Mouse (Mus musculus) B cell, adult 67 days (primary cell): Measurements from ENCODE around the gene Gm21983. TPM values are rescaled to one million over a fixed set of nuclear protein-coding genes. Genes with fewer than 3 reads are reported as not detected.

Source experiments
- total RNA-seq, 2 experiments: library from RNA; stranded (reverse); gene quantifications; 4 replicates each; pipeline ENCODE4 v1.2.4; 2023

The Gm21983 gene
- total RNA-seq: not detected

DNA sequence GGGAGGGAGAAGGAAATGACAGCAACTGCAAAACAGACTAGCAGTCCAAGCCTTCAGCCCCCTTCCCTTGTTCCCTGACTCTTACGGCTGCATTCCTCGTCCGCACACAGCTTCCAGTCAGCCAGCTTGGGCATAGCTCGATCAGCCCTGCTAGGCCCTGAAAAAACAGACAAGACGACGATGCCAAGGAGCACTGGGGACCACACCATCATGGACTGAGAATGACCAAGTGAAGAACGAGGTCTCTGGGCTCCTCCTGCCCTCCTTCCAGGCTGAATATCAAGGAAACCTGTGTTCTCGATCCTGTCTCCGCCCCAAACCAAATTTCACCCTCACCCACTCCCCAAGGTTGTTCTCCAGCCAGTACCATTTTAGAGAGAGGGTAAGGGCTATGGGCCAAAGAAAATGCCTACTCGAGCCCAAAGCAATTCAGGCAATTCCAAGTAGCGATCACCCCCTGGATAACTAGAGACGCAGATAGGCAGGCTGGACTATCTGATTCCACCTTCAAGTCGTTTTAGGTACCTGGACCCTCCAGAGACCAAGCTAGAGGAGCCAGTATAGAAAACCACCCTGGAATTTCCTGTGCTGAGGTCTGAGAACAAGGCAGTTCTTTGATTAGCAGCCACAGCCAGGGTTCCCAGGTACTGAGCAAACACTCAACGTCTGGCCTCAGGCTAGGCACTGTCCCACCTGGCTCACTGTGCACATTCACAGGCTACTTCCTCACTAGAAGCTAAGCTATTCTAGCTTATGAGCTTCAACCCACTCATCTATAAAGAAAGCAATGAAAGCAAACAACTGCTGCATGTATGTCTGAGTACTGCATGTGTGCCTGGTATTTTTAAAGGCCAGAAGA, at the start of gene Gm21983, which contains the start of gene Mia:
Gene Gm21983, minus strand, starts transcription at position 250 of the 859 bp plus-strand sequence.
Gene Mia, minus strand, starts transcription at position 321 of the 859 bp plus-strand sequence.

DNA sequence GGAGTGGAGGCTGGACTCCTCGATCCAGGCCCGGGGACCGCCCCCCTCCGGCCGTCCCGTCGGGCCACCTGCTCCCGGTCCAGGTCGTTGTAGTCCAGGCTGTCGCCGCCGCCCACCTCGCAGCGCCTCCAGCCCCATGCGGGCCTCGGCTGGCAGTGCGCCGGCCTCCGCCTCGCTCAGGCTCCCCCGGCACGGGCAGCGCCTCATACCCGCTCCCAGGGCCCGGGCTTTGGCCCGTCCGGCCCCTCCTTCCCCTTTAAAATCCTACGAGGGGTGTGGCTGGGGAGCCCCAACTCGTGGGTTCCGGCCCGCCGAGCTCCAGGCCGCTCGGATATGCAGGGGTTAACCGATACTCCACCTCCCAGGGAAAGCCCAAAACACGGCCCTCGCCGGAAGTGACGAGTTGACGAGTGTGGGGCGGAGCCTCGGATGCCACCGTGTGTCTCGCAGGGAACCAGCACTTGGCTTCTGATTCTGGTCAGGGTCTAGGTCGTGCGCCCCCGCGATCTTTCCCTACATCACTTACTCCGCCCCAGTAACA, 47.5 kb upstream of the Gm21983 start, which contains the start of gene Itpkc:
Gene Itpkc, minus strand, starts transcription at position 381 of the 541 bp plus-strand sequence.

DNA sequence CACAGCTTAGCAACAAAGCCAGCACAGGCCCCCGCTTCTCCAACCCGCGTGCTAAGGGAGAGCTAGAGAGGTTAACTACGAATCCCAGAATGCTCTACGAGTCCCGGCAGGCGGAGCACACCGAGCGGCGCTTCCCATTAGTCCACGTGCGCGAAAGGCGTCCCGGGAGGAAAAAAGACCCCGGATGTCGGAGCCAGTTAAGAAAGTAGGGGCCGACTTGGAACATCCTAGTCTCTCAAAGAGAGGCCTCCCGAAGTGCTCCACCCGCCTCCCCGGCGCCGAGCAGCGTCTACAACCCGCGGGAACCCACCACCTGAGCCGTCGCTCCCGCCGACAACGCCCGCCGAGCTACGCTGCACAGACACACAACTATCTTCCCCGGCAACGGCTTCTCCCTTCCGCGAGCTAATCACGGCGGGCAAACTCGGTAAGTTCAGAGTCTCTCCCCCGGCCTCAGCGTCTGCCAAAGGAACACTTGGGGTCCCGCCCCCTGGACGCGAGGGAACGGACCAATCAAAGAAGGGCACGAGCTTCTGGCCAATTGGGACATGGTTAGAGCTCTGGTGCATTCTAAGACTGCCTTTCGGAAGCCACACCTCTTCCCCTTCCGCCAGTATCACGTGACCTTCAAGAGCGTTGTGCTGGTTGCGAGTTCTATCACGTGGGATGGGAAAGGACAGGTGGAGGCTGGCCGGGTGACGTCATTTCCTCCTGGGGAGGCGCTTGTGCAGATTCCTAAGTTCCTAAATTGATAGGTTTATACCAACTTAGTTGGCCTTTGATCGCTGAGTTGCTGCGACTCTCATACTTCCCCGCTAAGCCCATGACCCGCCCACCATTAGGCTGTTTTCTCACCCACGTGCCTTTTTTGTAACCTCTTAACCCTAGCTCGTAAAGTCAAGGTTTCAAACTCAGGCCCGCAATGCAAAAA, 15.1 kb upstream of the Gm21983 start, which contains the start of the genes BC024978 and Snrpa:
Gene BC024978, plus strand, starts transcription at position 101 of the 931 bp plus-strand sequence.
Gene Snrpa, minus strand, starts transcription at position 591 of the 931 bp plus-strand sequence.

DNA sequence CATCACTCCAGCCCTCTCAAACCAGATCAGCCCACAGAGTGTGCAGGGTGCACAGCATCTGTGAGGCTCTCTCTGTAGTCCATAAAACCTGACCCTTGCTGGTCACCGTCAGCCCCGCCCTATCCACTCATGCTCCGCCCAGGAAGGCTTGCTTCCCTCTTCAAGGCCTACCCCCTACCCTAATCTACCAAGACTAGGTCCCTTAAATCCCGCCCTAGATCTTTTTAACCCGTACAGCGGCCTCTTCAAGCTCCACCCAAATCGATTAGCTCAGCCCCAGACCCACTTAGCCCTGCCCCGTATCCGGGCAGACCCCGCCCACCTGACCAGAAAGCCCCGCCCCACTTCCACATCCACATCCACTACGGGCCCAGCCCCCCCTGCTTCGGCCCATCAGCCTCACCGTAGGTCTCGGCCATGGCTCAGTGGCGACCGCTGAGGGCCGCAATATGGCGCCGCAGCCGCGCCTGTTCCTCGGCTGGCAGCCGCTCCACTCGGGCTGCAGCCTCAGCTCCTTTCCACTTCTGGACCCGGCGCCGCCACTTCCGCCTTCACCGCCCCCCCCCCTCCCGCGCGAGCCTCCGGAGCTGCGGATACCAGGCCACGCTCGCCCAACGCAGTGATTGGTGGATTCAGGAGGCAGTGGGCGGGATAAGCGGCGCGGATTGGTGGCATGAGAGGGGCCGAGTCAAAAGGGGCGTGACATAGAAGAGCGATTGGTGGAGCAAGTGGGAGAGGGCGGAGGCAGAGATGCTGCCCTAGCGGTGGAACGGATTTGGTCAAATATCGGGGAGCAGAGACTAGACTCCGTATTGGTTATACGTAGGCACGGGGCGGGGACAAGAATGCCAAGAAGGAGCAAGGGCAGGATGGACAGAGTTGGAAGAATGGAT, 2.3 kb downstream of the Gm21983 start, which contains the start of gene Rab4b:
Gene Rab4b, minus strand, starts transcription at position 573 of the 893 bp plus-strand sequence.

DNA sequence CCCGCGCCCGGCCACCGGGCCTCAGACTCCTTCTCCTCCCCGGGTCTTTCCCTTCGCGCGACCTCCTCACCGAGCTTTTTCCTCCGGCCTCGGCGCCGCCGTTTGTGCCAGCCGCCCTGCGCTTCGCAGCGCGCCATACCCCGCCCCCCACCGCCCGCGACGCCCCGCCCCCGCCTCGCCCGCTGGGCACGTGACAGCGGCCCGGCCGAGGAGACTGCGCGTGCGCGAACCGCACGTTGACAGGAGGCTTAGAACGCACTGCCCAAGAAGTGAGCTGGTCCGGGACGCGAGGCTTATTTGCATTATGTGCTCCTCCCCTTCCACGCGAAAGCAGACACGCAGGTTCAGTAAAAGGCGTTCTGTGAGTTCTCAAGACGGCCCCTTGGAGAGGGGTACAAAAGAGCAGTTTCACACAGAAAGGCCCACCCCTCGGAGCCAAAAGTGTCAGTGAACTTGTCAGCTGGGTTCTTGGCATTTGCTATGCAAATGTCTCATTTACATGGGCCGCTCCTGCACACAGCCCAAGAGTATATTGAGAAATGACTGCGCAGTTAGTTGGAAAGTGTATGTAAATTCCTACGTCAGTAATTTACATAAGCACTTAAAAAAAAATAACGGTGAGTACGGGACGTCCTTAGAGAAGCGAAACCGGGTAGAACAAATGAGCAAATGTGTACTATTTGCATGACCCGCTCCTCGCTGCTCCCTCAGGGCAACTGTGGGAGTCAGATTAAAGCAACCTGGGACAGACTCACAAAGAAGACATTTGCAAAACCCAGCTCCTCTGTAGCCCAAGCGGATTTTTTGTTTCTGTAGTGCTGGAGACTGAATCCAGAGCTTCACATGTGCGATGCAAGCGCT, 14.0 kb downstream of the Gm21983 start, which contains the start of gene Egln2:
Gene Egln2, minus strand, starts transcription at position 189 of the 861 bp plus-strand sequence.

DNA sequence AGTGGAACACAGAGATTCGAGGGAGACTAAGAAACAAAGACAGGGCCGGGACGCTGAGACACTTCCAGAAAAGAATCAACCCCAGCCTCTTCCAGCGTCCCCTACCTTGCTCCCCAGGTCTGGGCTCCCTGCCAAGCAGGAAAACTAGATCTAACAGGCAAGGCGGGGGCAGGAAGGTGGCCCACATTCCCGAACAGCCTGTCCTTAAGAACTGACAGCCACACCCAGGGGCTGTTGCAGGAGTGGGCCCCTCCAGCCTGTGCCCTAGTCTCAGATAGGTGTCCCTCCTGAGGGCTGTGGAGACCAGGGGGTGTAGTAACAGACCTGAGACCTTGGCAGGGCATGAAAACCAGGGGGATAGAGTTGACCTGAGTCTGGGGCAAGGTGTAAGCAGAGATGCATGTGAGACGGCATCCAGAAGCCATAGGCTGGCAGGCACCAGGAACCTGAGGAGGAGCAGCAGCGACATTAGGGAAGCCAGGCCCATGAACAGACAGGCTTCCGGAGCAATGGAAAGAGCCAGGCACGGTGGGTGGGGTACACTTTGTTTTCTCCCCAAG, 27.6 kb downstream of the Gm21983 start, which contains the start of gene Cyp2t4:
Gene Cyp2t4, plus strand, starts transcription at position 510 of the 560 bp plus-strand sequence.

DNA sequence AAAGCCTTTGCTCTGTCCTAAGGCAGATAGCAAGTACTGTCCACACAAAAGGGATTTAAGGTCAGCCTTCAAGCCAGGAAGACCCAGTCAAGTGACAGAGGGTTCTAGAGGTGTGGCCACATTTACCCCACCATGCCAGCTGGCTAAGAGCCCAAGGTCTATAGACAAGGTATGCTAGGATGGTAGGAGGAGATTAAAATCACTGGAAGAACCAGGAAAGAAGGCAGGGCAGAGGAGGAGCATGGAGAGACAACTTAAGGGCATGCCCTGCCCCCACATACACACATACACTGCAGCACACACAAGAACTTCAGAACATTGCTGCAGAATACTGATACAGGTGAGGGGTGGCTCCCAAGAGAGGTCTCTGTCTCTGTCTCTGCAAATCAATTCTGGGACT, 61.2 kb downstream of the Gm21983 start, which contains the start of gene Cyp2f2:
Gene Cyp2f2, plus strand, starts transcription at position 234 of the 400 bp plus-strand sequence.

Other genes with a start within 250 kb of the Gm21983 start
- gene Cyp2a22, start 241.7 kb downstream of the Gm21983 start, total RNA-seq: not detected
- gene Cyp2a12, start 152.0 kb downstream of the Gm21983 start, total RNA-seq: not detected
- not detected for gene Cyp2f2, start 61.2 kb downstream of the Gm21983 start, total RNA-seq
- gene Cyp2t4, start 27.4 kb downstream of the Gm21983 start, total RNA-seq: not detected
- gene Egln2, start 14.3 kb downstream of the Gm21983 start, total RNA-seq: 100 to 1,000 TPM; 176 to 183 TPM
- 100 to 1,000 TPM; 173 to 179 TPM for gene Rab4b, start 2.2 kb downstream of the Gm21983 start, total RNA-seq
- not detected for gene Mia, start 71 bp upstream of the Gm21983 start, total RNA-seq
- gene BC024978, start 14.7 kb upstream of the Gm21983 start, total RNA-seq: 10 to 100 TPM; 15.1 to 15.3 TPM
- 100 to 1,000 TPM in 1 of 2 experiments, 10 to 100 TPM in 1; 97.9 to 109 TPM for gene Snrpa, start 15.2 kb upstream of the Gm21983 start, total RNA-seq
- gene Itpkc, start 47.6 kb upstream of the Gm21983 start, total RNA-seq: 10 to 100 TPM; 14.2 to 18.6 TPM
- 10 to 100 TPM; 24.5 to 31.5 TPM for gene Coq8b, start 51.9 kb upstream of the Gm21983 start, total RNA-seq
- gene Numbl, start 77.3 kb upstream of the Gm21983 start, total RNA-seq: 1 to 10 TPM; 1.5 to 1.9 TPM
- 1 to 10 TPM; 1.3 to 2.4 TPM for gene Ltbp4, start 156.6 kb upstream of the Gm21983 start, total RNA-seq
- 100 to 1,000 TPM in 1 of 2 experiments, 10 to 100 TPM in 1; 98.2 to 102 TPM for gene Shkbp1, start 174.9 kb upstream of the Gm21983 start, total RNA-seq
- gene Gm20479, start 176.3 kb upstream of the Gm21983 start, total RNA-seq: 1 to 10 TPM in 1 of 2 experiments, not detected in 1; 5.0 TPM